Mouse (Mus musculus) retina, postnatal 1 day (tissue): ENCODE data around the gene 4931406C07Rik.

Experiments
- DNase-seq: peaks from one replicate; pipeline ENCODE4 v3.0.0-alpha.2; 2012

4931406C07Rik gene

DNA sequence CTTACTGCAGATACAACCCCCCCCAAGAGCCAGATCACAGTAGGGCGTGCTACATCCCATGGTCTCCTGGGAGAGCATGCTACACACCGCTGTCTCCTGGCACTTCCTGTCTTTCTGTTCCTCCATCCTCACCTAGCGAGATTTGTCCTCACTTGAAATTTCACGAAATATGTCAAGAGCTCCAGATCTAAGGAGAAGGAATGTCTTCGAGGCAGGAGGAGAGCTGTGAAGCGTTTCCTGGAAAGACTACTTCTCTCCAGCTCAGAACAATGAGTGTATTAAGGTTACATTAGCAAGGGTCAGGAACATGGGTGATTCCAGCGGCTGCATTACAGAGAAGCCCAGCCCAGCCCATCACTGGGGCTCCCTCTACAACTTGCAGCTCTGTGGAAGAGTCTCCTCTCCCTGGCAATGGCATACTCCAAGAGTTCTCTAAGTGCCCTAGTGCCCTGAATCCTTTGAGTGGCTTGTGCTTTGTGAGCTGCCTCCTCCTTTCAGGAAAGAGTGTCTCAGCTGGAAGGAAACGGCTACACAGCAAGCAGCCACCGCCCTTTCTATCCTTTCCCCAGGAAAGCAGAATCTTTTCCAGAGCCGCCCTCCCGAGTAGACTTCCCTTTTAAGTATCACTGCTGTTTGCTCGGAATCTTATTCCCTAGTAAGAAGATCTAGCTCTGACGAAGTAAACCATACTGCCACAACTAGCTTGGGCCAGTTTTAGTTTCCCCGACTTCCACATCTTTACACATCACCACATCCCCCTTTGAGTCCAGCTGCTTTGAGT, 68.5 kb downstream of the 4931406C07Rik start:
- no peak for DNase-seq

DNA sequence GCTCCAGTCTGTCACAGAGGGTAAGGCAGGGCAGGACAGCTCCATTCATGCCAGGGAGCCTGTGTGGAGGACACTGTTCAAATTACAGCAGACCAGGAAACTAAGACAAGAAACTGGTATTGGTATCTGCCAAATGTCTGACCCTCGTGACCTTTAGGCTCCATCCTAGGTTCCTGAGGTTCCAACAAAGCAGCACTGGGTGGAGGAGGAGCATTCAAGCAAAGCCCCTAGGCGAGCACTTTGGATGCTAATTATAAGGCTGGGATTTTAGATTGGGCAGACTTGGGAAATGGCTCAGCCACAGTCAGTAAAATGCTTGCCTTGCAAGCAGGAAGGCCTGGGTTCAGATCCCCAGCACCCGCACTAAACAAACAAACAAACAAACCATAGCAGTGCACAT, 70.3 kb downstream of the 4931406C07Rik start:
- no peak for DNase-seq

DNA sequence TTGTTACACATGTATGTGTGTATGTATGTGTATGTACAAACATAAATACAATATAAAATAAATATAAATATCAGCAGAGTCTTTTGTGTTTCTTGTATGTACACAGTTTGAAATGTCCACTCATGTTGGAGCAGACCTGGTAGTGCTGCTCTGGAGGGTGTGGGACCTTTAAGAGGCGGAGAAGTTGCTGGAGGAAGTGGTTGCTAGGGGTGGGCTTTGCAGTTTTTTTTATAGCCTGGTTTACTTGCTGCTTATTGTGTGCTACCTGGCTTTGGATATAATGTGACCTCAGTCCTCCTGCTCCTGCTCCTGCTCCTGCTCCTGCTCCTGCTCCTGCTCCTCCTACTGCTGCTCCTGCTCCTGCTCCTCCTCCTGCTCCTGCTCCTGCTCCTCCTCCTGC, 72.6 kb downstream of the 4931406C07Rik start:
- no peak for DNase-seq
